Mouse (Mus musculus): ENCODE measurements around the gene Nck1. TPM values are rescaled to one million over a fixed set of nuclear protein-coding genes. Genes with fewer than 3 reads are reported as not detected.

Gene Nck1
- total and polyA plus RNA-seq, 2 experiments from 2014 or later = 37.9 to 58.8 TPM

GRCm38 (mm10) chr9:100520012-100520411, 25.9 kb downstream of the Nck1 start:
- H3K27me3 ChIP-seq (ENCODE audit: control insufficient read depth, insufficient read depth, low read length) = no peaks in the 10 kb centered on the region
- 98% methylated on average over 3 of the region's 3 CpGs for WGBS
- no peaks in the 10 kb centered on the region for H3K9me3 ChIP-seq (replicated peaks; ENCODE audit: control insufficient read depth, low read length)
- no peaks in the 10 kb centered on the region for H3K36me3 ChIP-seq (replicated peaks; ENCODE audit: control insufficient read depth, insufficient read depth, low read length)
- no peak overlapping the region for H3K4me2 ChIP-seq (ENCODE audit: low read depth, low read length)
- TF ChIP-seq EP300 (IDR thresholded peaks at IDR 0.05; ENCODE audit: low read depth) = no peak
- TF ChIP-seq CTCF (IDR thresholded peaks at IDR 0.05; ENCODE audit: low read depth) = peak; percentile 25; the same call in 1 of the 2 replicates
- ATAC-seq (ENCODE audit: insufficient read depth, low read depth) (no peak), DNase-seq (ENCODE audit: low spot score) (no peak)
- H3K4me1 ChIP-seq (ENCODE audit: control insufficient read depth, insufficient read depth) = no peaks in the 10 kb centered on the region
- H3K4me3 ChIP-seq (ENCODE audit: low read depth, low read length) = no peak overlapping the region
- no peak overlapping the region for H3K9ac ChIP-seq (replicated peaks; ENCODE audit: low read depth, low read length)
- no peak overlapping the region for H3K27ac ChIP-seq (ENCODE audit: low read depth)

- H3K27ac ChIP-seq (ENCODE audit: low read depth) = peak overlapping the region; percentile 66
- no peak overlapping the region for H3K4me2 ChIP-seq (ENCODE audit: low read depth, low read length)
- no peak overlapping the region for H3K9ac ChIP-seq (replicated peaks; ENCODE audit: low read depth, low read length)
- no peaks in the 10 kb centered on the region for H3K36me3 ChIP-seq (replicated peaks; ENCODE audit: control insufficient read depth, insufficient read depth, low read length)
- WGBS = 70% methylated on average over 2 of the region's 2 CpGs
- H3K4me3 ChIP-seq (ENCODE audit: low read depth, low read length) = no peak overlapping the region
- no peaks in the 10 kb centered on the region for H3K9me3 ChIP-seq (replicated peaks; ENCODE audit: control insufficient read depth, low read length)
- TF ChIP-seq CTCF (IDR thresholded peaks at IDR 0.05; ENCODE audit: low read depth) = no peak
- TF ChIP-seq EP300 (IDR thresholded peaks at IDR 0.05; ENCODE audit: low read depth) = peak; percentile 77; the same call in 1 of the 2 replicates
- DNase-seq (ENCODE audit: low spot score) (peak; percentile 23), ATAC-seq (ENCODE audit: insufficient read depth, low read depth) (peak; percentile 20; the same call in 1 of the 2 replicates)
- peaks cover 9% of the 10 kb centered on the region for H3K4me1 ChIP-seq (ENCODE audit: control insufficient read depth, insufficient read depth)
- no peaks in the 10 kb centered on the region for H3K27me3 ChIP-seq (ENCODE audit: control insufficient read depth, insufficient read depth, low read length)
These were observed 38.4 kb downstream of the Nck1 start for GRCm38 (mm10) chr9:100507581-100507980.

GRCm38 (mm10) chr9:100506652-100507051, 39.3 kb downstream of the Nck1 start:
- DNase-seq (ENCODE audit: low spot score) (peak; percentile 56), ATAC-seq (ENCODE audit: insufficient read depth, low read depth) (no peak)
- H3K36me3 ChIP-seq (replicated peaks; ENCODE audit: control insufficient read depth, insufficient read depth, low read length) = no peaks in the 10 kb centered on the region
- peak overlapping the region; percentile 28; the same call in 1 of the 2 replicates for H3K4me2 ChIP-seq (ENCODE audit: low read depth, low read length)
- no peak overlapping the region for H3K9ac ChIP-seq (replicated peaks; ENCODE audit: low read depth, low read length)
- 27% methylated on average over 2 of the region's 2 CpGs for WGBS
- H3K9me3 ChIP-seq (replicated peaks; ENCODE audit: control insufficient read depth, low read length) = no peaks in the 10 kb centered on the region
- H3K27me3 ChIP-seq (ENCODE audit: control insufficient read depth, insufficient read depth, low read length) = no peaks in the 10 kb centered on the region
- peak overlapping the region; percentile 42 for H3K4me3 ChIP-seq (ENCODE audit: low read depth, low read length)
- no peak for TF ChIP-seq CTCF (IDR thresholded peaks at IDR 0.05; ENCODE audit: low read depth)
- TF ChIP-seq EP300 (IDR thresholded peaks at IDR 0.05; ENCODE audit: low read depth) = no peak
- peaks cover 6% of the 10 kb centered on the region for H3K4me1 ChIP-seq (ENCODE audit: control insufficient read depth, insufficient read depth)
- peak overlapping the region; percentile 65 for H3K27ac ChIP-seq (ENCODE audit: low read depth)

- no peak for DNase-seq (ENCODE audit: low spot score)
- Histone ChIP-seq H3K27ac (ENCODE audit: low read depth) (peak overlapping the region; percentile 65), H3K4me3 (ENCODE audit: low read depth, low read length) (peak overlapping the region; percentile 42), H3K9me3 (replicated peaks; ENCODE audit: control insufficient read depth, low read length) (no peaks in the 10 kb centered on the region), H3K27me3 (ENCODE audit: control insufficient read depth, insufficient read depth, low read length) (no peaks in the 10 kb centered on the region), H3K36me3 (replicated peaks; ENCODE audit: control insufficient read depth, insufficient read depth, low read length) (no peaks in the 10 kb centered on the region), H3K4me1 (ENCODE audit: control insufficient read depth, insufficient read depth) (no peaks in the 10 kb centered on the region; the same call in 1 of the 2 replicates), H3K4me2 (ENCODE audit: low read depth, low read length) (peak overlapping the region; percentile 44), H3K9ac (replicated peaks; ENCODE audit: low read depth, low read length) (peak overlapping the region; percentile 4; the same call in 1 of the 2 replicates)
- no peak for TF ChIP-seq CTCF (IDR thresholded peaks at IDR 0.05; ENCODE audit: low read depth)
- no peak for TF ChIP-seq EP300 (IDR thresholded peaks at IDR 0.05; ENCODE audit: low read depth)
- WGBS = 87% methylated on average over 4 of the region's 4 CpGs
- ATAC-seq (ENCODE audit: insufficient read depth, low read depth) = no peak
These were observed 40.4 kb downstream of the Nck1 start for GRCm38 (mm10) chr9:100505498-100505897.

- TF ChIP-seq EP300 (IDR thresholded peaks at IDR 0.05; ENCODE audit: low read depth) = no peak
- TF ChIP-seq CTCF (IDR thresholded peaks at IDR 0.05; ENCODE audit: low read depth) = 0 out of 2 replicates have a peak, but pooled peaks have one; percentile 24
- Histone ChIP-seq H3K9ac (replicated peaks; ENCODE audit: low read depth, low read length) (no peak overlapping the region), H3K4me2 (ENCODE audit: low read depth, low read length) (no peak overlapping the region), H3K4me3 (ENCODE audit: low read depth, low read length) (no peak overlapping the region), H3K27me3 (ENCODE audit: control insufficient read depth, insufficient read depth, low read length) (no peaks in the 10 kb centered on the region), H3K9me3 (replicated peaks; ENCODE audit: control insufficient read depth, low read length) (no peaks in the 10 kb centered on the region), H3K4me1 (ENCODE audit: control insufficient read depth, insufficient read depth) (peaks cover 8% of the 10 kb centered on the region), H3K27ac (ENCODE audit: low read depth) (no peak overlapping the region), H3K36me3 (replicated peaks; ENCODE audit: control insufficient read depth, insufficient read depth, low read length) (peaks cover 16% of the 10 kb centered on the region)
- ATAC-seq (ENCODE audit: insufficient read depth, low read depth) (no peak), DNase-seq (ENCODE audit: low spot score) (no peak)
- 66% methylated on average over 5 of the region's 5 CpGs for WGBS
These were observed 52.2 kb downstream of the Nck1 start for GRCm38 (mm10) chr9:100493611-100494261.

Measured in heart, postnatal 0 days (tissue).